Mouse (Mus musculus) spleen, adult 10 weeks (tissue): Measurements from ENCODE around the gene Wasf1. TPM values are rescaled to one million over a fixed set of nuclear protein-coding genes. Genes with fewer than 3 reads are reported as not detected.

Experiments used
- polyA plus RNA-seq: library from polyadenylated mRNA; stranded (reverse); fragments of 350-450 nt; fragmentation: Illumina TruSeq; extraction: RNeasy Lipid Tissue Mini Kit (QIAGEN cat#74804); gene quantifications from one replicate; pipeline ENCODE4 v1.2.3, GENCODE M21; 2015; ENCODE audit warnings: low replicate concordance; ENCODE audit not compliant: insufficient read depth

Wasf1 gene
- 0.51 TPM for polyA plus RNA-seq

DNA sequence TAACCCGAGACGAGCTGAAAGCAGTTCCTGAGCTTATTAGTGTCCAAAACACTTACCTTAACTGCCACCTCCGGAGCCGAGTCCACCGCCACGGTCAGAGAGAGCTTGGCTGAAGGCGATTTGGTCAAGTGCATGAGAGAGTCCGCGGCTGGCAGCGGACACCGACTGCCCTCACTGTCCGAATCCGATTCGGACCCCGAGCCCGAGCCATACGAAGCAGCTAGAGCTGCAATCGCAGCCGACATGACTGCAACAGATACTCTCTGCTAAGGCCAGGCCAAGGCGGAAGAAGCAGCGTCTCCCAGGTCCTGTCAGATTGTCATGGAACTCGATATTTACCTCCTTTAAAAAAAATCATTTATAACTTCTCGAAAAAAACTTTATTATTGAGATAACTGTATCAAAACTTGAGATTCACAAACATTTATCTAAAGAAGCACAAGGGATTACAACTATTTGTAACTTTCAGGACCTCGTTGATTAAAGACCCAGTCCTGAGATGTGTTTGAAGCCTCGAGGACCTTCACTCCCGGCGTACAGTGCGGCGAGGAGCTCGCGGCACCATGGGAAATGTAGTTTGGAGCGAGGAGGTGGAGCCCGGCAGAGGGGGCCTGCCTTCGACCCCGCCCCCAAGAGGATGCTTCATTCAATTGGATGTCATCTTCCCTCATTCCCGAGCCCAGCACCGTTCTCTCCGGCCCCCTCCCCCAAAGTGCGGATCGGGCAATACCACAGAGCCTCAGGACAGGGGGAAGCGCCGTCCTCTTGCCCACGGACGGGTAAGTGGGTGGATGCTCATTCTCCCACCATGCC lies at the start of gene Wasf1, which contains the start of gene Cdc40:
Gene Wasf1 (plus strand): TSS at position 645 of the 813 bp plus-strand sequence.
Gene Cdc40 (minus strand): TSS at position 481 of the 813 bp plus-strand sequence.

Other genes with a start within 250 kb of the Wasf1 start
- gene Mettl24, start 200.2 kb upstream of the Wasf1 start, polyA plus RNA-seq: 0.76 TPM
- 55.4 TPM for gene Cdc40, start 164 bp upstream of the Wasf1 start, polyA plus RNA-seq
- not detected for gene Gpr6, start 188.8 kb downstream of the Wasf1 start, polyA plus RNA-seq